Mouse (Mus musculus) 416B (cell line): ENCODE data around the gene Dhx30.

ENCODE experiments used
- DNase-seq: peaks from one replicate; pipeline ENCODE4 v3.0.0; 2011; ENCODE audit warnings: low read depth

Dhx30 gene

GRCm38 (mm10) chr9:110045763-110046377 is 71.8 kb downstream of the Dhx30 start:
- DNase-seq, result peak; percentile 46

GRCm38 (mm10) chr9:110044373-110044772 is 73.3 kb downstream of the Dhx30 start:
- DNase-seq, result no peak

GRCm38 (mm10) chr9:110038485-110038884 is 79.1 kb downstream of the Dhx30 start:
- peak; percentile 26 for DNase-seq

GRCm38 (mm10) chr9:110037895-110038294 is 79.7 kb downstream of the Dhx30 start:
- peak; percentile 87 for DNase-seq

GRCm38 (mm10) chr9:110035091-110035490 is 82.5 kb downstream of the Dhx30 start:
- DNase-seq, result no peak
